Mouse (Mus musculus): ENCODE measurements around the gene Sema6d.
"Not testable (repeated sequence)": the region's sequence is repeated elsewhere in the genome, so short reads cannot be mapped to it uniquely, and the experiment has no call there.

Gene Sema6d

GRCm38 (mm10) chr2:124285109-124285508 is 195.3 kb downstream of the Sema6d start:
- in situ Hi-C loops (cut with MboI; ENCODE audit: low sequenced_read_pairs) = no loop called here

- in situ Hi-C loops (cut with MboI; ENCODE audit: low sequenced_read_pairs) = no loop called here
Measured at GRCm38 (mm10) chr2:124289356-124289755, 199.6 kb downstream of the Sema6d start.

- in situ Hi-C loops (cut with MboI; ENCODE audit: low sequenced_read_pairs) = no loop called here
Measured at GRCm38 (mm10) chr2:124291145-124291544, 201.4 kb downstream of the Sema6d start.

- in situ Hi-C loops (cut with MboI; ENCODE audit: low sequenced_read_pairs) = no loop called here
Measured at GRCm38 (mm10) chr2:124293601-124294000, 203.8 kb downstream of the Sema6d start.

- in situ Hi-C loops (cut with MboI; ENCODE audit: low sequenced_read_pairs) = no loop called here
Measured at GRCm38 (mm10) chr2:124298351-124298750, 208.6 kb downstream of the Sema6d start.

- in situ Hi-C loops (cut with MboI; ENCODE audit: low sequenced_read_pairs) = no loop called here
Measured at GRCm38 (mm10) chr2:124298872-124299271, 209.1 kb downstream of the Sema6d start.

GRCm38 (mm10) chr2:124308605-124309004 is 218.8 kb downstream of the Sema6d start:
- in situ Hi-C loops (cut with MboI; ENCODE audit: low sequenced_read_pairs) = no loop called here

- in situ Hi-C loops (cut with MboI; ENCODE audit: low sequenced_read_pairs) = no loop called here
Measured at GRCm38 (mm10) chr2:124309361-124310128, 219.8 kb downstream of the Sema6d start.

- in situ Hi-C loops (cut with MboI; ENCODE audit: low sequenced_read_pairs) = no loop called here
Measured at GRCm38 (mm10) chr2:124322528-124323215, 232.9 kb downstream of the Sema6d start.

GRCm38 (mm10) chr2:124324107-124324724 is 234.4 kb downstream of the Sema6d start:
- in situ Hi-C loops (cut with MboI; ENCODE audit: low sequenced_read_pairs) = no loop called here

GRCm38 (mm10) chr2:124329473-124330130 is 239.8 kb downstream of the Sema6d start:
- in situ Hi-C loops (cut with MboI; ENCODE audit: low sequenced_read_pairs) = no loop called here

- in situ Hi-C loops (cut with MboI; ENCODE audit: low sequenced_read_pairs) = no loop called here
Measured at GRCm38 (mm10) chr2:124332890-124333289, 243.1 kb downstream of the Sema6d start.

GRCm38 (mm10) chr2:124334655-124335054 is 244.9 kb downstream of the Sema6d start:
- in situ Hi-C loops (cut with MboI; ENCODE audit: low sequenced_read_pairs) = not testable (repeated sequence)

GRCm38 (mm10) chr2:124338296-124338695 is 248.5 kb downstream of the Sema6d start:
- in situ Hi-C loops (cut with MboI; ENCODE audit: low sequenced_read_pairs) = no loop called here

- in situ Hi-C loops (cut with MboI; ENCODE audit: low sequenced_read_pairs) = no loop called here
Measured at GRCm38 (mm10) chr2:124354191-124354590, 264.4 kb downstream of the Sema6d start.

- in situ Hi-C loops (cut with MboI; ENCODE audit: low sequenced_read_pairs) = no loop called here
Measured at GRCm38 (mm10) chr2:124354716-124355115, 264.9 kb downstream of the Sema6d start.

- in situ Hi-C loops (cut with MboI; ENCODE audit: low sequenced_read_pairs) = no loop called here
Measured at GRCm38 (mm10) chr2:124369291-124369690, 279.5 kb downstream of the Sema6d start.

GRCm38 (mm10) chr2:124369991-124370390 is 280.2 kb downstream of the Sema6d start:
- in situ Hi-C loops (cut with MboI; ENCODE audit: low sequenced_read_pairs) = no loop called here

GRCm38 (mm10) chr2:124371363-124371762 is 281.6 kb downstream of the Sema6d start:
- in situ Hi-C loops (cut with MboI; ENCODE audit: low sequenced_read_pairs) = no loop called here

- in situ Hi-C loops (cut with MboI; ENCODE audit: low sequenced_read_pairs) = no loop called here
Measured at GRCm38 (mm10) chr2:124385053-124385452, 295.3 kb downstream of the Sema6d start.

GRCm38 (mm10) chr2:124385722-124386121 is 296.0 kb downstream of the Sema6d start:
- in situ Hi-C loops (cut with MboI; ENCODE audit: low sequenced_read_pairs) = no loop called here
